Mouse (Mus musculus): ENCODE measurements around the gene Ypel3.

- TF ChIP-seq CTCF (IDR thresholded peaks at IDR 0.05; ENCODE audit: control insufficient read depth, insufficient read depth, insufficient replicate concordance, low read depth, low read length) (no peak), POLR2A (IDR thresholded peaks at IDR 0.05; ENCODE audit: control insufficient read depth, low read depth, low read length) (no peak)
These were observed 18.9 kb downstream of the Ypel3 start for GRCm38 (mm10) chr7:126795387-126796317.

Data from testis, adult 2 months (tissue).